In the genomic region with DNA sequence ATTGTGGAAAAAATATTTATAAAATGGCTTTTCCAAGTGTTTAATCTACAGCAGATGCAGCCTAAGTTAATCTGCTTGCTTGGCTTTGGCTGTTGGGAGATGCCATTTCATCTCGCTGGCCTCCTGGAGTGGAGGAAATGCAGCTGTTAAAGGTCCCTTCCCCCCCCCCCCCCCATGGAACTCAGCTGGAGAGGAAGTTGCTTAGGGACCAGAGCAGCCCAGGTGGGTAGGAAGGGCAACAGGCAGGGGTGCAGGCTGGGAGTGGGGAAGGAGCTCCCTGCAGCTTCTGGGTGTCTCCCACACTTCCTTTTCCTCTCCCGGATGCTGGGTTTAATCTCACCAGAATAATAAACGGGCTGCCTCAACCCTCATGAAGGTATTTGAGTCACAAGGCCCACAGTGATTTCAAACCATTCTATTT, we compare ENCODE assay signal across 13 mouse cellular contexts.
A peak's percentile ranks its signal among the peaks of the same experiment; 100 is the strongest.
DNase-seq lines count a peak whose midpoint lies in the region; ATAC-seq and TF ChIP-seq lines count a peak whose summit lies in the region.
"Had no signal": no experiment of that assay in that cellular context is flagged by ENCODE, and none has a peak within 500 bp of the region (broad histone marks: within the 10 kb centered on the region; RNA-seq: fewer than 3 reads in every experiment).

No protein-coding gene starts in this region.

- no peak overlapping the region for H3K9ac ChIP-seq in heart, adult 2 months (ENCODE audit: low read depth, low read length)
- no peak overlapping the region for H3K9ac ChIP-seq in lung, postnatal 0 days (replicated peaks; ENCODE audit: low read depth)
- H3K9ac ChIP-seq in hindbrain, embryonic 14.5 days = no peak overlapping the region
- H3K9ac ChIP-seq: liver, embryonic 13.5 days had no signal

- no peak overlapping the region for H3K4me2 ChIP-seq in lung, postnatal 0 days (replicated peaks; ENCODE audit: low read depth, low read length)
- no peak overlapping the region for H3K4me2 ChIP-seq in hindbrain, embryonic 14.5 days (replicated peaks)
- H3K4me2 ChIP-seq: liver, embryonic 13.5 days had no signal

- no peaks in the 10 kb centered on the region for H3K36me3 ChIP-seq in heart, adult 2 months (ENCODE audit: control insufficient read depth, insufficient read depth, low read length)
- no peaks in the 10 kb centered on the region for H3K36me3 ChIP-seq in lung, postnatal 0 days (ENCODE audit: insufficient read depth, low read length)
- no peaks in the 10 kb centered on the region for H3K36me3 ChIP-seq in hindbrain, embryonic 14.5 days (replicated peaks; ENCODE audit: control insufficient read depth, insufficient read depth)
- H3K36me3 ChIP-seq: liver, embryonic 13.5 days had no signal

- H3K4me1 ChIP-seq in heart, adult 2 months (ENCODE audit: control insufficient read depth, insufficient read depth, low read length) = peaks cover 10% of the 10 kb centered on the region
- peaks cover 5% of the 10 kb centered on the region; the same call in 1 of the 2 replicates for H3K4me1 ChIP-seq in lung, postnatal 0 days (ENCODE audit: insufficient read depth, low read depth, low read length)
- H3K4me1 ChIP-seq in hindbrain, embryonic 14.5 days (replicated peaks; ENCODE audit: control insufficient read depth, insufficient read depth, low read length) = no peaks in the 10 kb centered on the region

- peak; percentile 91 for DNase-seq in heart, adult 11 months
- DNase-seq in heart, adult 2 months = no peak
- DNase-seq in lung, postnatal 0 days (ENCODE audit: low spot score) = no peak
- no peak for DNase-seq in lung, postnatal 4 days
- peak; percentile 40 for DNase-seq in naive thymus-derived CD4-positive, alpha-beta T cell, adult 2 months (ENCODE audit: low read depth)
- DNase-seq in hindbrain, embryonic 14.5 days (ENCODE audit: low spot score) = no peak
- no peak for DNase-seq in gastrocnemius, adult 2 months
- DNase-seq: adrenal gland, postnatal 14 days; cerebellum, adult 11-12 months; layer of hippocampus, adult 9-11 months; liver, embryonic 13.5 days; midbrain, embryonic 14.5 days had no signal

- ATAC-seq in lung, postnatal 0 days = peak; percentile 27; the same call in 1 of the 2 replicates
- peak; percentile 38 for ATAC-seq in inflammation-experienced regulatory T-cells, adult 6 months
- no peak for ATAC-seq in hindbrain, embryonic 14.5 days (ENCODE audit: low FRiP score)

- TF ChIP-seq EP300 in heart, adult 2 months (IDR thresholded peaks at IDR 0.05; ENCODE audit: insufficient read depth, low read depth, low read length) = no peak
- TF ChIP-seq EP300 in lung, postnatal 0 days (IDR thresholded peaks at IDR 0.05) = no peak

- no peaks in the 10 kb centered on the region for H3K9me3 ChIP-seq in lung, postnatal 0 days (ENCODE audit: low read length)
- H3K9me3 ChIP-seq in hindbrain, embryonic 14.5 days (ENCODE audit: control insufficient read depth, low read length) = no peaks in the 10 kb centered on the region
- H3K9me3 ChIP-seq: liver, embryonic 13.5 days had no signal

- H3K79me2 ChIP-seq in heart, adult 2 months (replicated peaks; ENCODE audit: control insufficient read depth, insufficient read depth, low read length) = no peaks in the 10 kb centered on the region

- WGBS in heart, adult 2 months = 22% methylated on average over 3 of the region's 3 CpGs
- 28% methylated on average over 3 of the region's 3 CpGs for WGBS in lung, postnatal 0 days
- 69% methylated on average over 3 of the region's 3 CpGs for WGBS in hindbrain, embryonic 14.5 days

- no peak for TF ChIP-seq CTCF in heart, adult 2 months (IDR thresholded peaks at IDR 0.05)
- TF ChIP-seq CTCF in lung, postnatal 0 days (IDR thresholded peaks at IDR 0.05) = no peak
- no peak for TF ChIP-seq CTCF in gastrocnemius, adult 2 months (IDR thresholded peaks at IDR 0.05)

- no peak overlapping the region for H3K27ac ChIP-seq in heart, adult 2 months
- H3K27ac ChIP-seq in lung, postnatal 0 days (ENCODE audit: low read length) = no peak overlapping the region
- H3K27ac ChIP-seq in hindbrain, embryonic 14.5 days = no peak overlapping the region
- no peak overlapping the region; the same call in 1 of the 2 replicates for H3K27ac ChIP-seq in gastrocnemius, adult 2 months
- H3K27ac ChIP-seq: liver, embryonic 13.5 days had no signal

- H3K4me3 ChIP-seq in heart, adult 2 months = no peak overlapping the region
- H3K4me3 ChIP-seq in lung, postnatal 0 days (ENCODE audit: low read depth, low read length) = no peak overlapping the region
- H3K4me3 ChIP-seq in hindbrain, embryonic 14.5 days (replicated peaks; ENCODE audit: low read length) = no peak overlapping the region
- no peak overlapping the region for H3K4me3 ChIP-seq in gastrocnemius, adult 2 months
- H3K4me3 ChIP-seq: liver, embryonic 13.5 days had no signal

- no peak for TF ChIP-seq POLR2A in heart, adult 2 months (IDR thresholded peaks at IDR 0.05; ENCODE audit: insufficient read depth, low read depth, low read length)

- no peaks in the 10 kb centered on the region for H3K27me3 ChIP-seq in heart, adult 2 months (ENCODE audit: control insufficient read depth, insufficient read depth, low read length)
- H3K27me3 ChIP-seq in lung, postnatal 0 days (replicated peaks; ENCODE audit: insufficient read depth, low read length) = no peaks in the 10 kb centered on the region
- H3K27me3 ChIP-seq in hindbrain, embryonic 14.5 days (ENCODE audit: control insufficient read depth, insufficient read depth, low read length) = no peaks in the 10 kb centered on the region
- H3K27me3 ChIP-seq: liver, embryonic 13.5 days had no signal

- intact Hi-C loops in heart, adult 2 months (cut with DNase I) = no loop called here
- intact Hi-C loops in gastrocnemius, adult 2 months (cut with DNase I) = no loop called here

Comparison
In these comparisons a context has a peak if more than half of its experiments do, and no peak if none do; other contexts are left out.
1. DNase-seq: peak in heart, adult 11 months (single experiment) and naive thymus-derived CD4-positive, alpha-beta T cell, adult 2 months (single experiment); none in heart, adult 2 months (0 of 2), lung, postnatal 0 days (single experiment), lung, postnatal 4 days (0 of 2), hindbrain, embryonic 14.5 days (single experiment) and gastrocnemius, adult 2 months (single experiment).